Mouse (Mus musculus) ES-E14 (cell line): ENCODE results near the gene Olfr112.

Source experiments
- CHD2 ChIP-seq: IDR thresholded peaks from 2 replicates; pipeline ENCODE4 v1.6.1; 2014; ENCODE audit warnings: mild to moderate bottlenecking, low read depth, low read length, inconsistent platforms
- MAFK ChIP-seq: IDR thresholded peaks from 2 replicates; pipeline ENCODE4 v1.6.1; 2014; ENCODE audit warnings: mild to moderate bottlenecking, low read depth, low read length, inconsistent platforms; ENCODE audit not compliant: insufficient read depth
- ZNF384 ChIP-seq: IDR thresholded peaks from 2 replicates; pipeline ENCODE4 v1.6.1; 2012; ENCODE audit warnings: low read depth, low read length, inconsistent platforms

DNA sequence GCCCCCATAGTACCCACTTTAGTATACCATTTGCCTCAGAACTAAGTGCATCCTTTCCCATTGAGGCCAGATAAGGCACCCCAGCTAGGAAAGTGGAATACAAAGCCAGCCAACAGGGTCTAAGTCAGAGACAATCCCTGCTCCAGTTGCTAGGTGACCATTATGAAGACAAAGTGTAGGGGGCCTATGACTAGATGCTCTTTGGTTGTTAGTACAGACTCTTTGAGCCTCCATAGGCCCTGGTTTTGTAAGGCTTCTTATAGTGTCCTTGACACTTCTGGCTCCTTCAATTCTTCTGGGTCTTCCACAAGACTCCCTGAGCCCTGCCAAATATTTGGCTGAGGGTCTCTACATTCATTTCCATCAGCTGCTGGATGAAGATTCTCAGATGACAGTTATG, at the start of gene Olfr112:
- TF ChIP-seq MAFK (no peak), ZNF384 (no peak), CHD2 (no peak)
